Mouse (Mus musculus) lung, adult 10 weeks (tissue): Measurements from ENCODE around the gene Arl5a. TPM values are rescaled to one million over a fixed set of nuclear protein-coding genes. Genes with fewer than 3 reads are reported as not detected.

Experiments
- polyA plus RNA-seq: library from polyadenylated mRNA; stranded (reverse); fragments of 350-450 nt; fragmentation: Illumina TruSeq; extraction: RNeasy Lipid Tissue Mini Kit (QIAGEN cat#74804); gene quantifications from one replicate; pipeline ENCODE4 v1.2.3, GENCODE M21; 2014; ENCODE audit warnings: low read depth, low replicate concordance; ENCODE audit not compliant: insufficient read depth

Gene Arl5a
- polyA plus RNA-seq = 29.8 TPM

GRCm38 (mm10) chr2:52424747-52425522 is at the start of gene Arl5a:
Arl5a (minus strand) TSS chr2:52424901.

GRCm38 (mm10) chr2:52378448-52378804 is 46.3 kb downstream of the Arl5a start, which contains the start of gene Neb:
Neb (minus strand) TSS chr2:52378474.

Other genes starting within 250 kb of the Arl5a start
- 0.21 TPM for gene Neb, start 46.4 kb downstream of the Arl5a start, polyA plus RNA-seq